Mouse (Mus musculus): ENCODE measurements around the gene Zyg11b. TPM values are rescaled to one million over a fixed set of nuclear protein-coding genes. Genes with fewer than 3 reads are reported as not detected.

Zyg11b gene
- polyA plus RNA-seq, 1 experiment: 2.5 TPM

DNA sequence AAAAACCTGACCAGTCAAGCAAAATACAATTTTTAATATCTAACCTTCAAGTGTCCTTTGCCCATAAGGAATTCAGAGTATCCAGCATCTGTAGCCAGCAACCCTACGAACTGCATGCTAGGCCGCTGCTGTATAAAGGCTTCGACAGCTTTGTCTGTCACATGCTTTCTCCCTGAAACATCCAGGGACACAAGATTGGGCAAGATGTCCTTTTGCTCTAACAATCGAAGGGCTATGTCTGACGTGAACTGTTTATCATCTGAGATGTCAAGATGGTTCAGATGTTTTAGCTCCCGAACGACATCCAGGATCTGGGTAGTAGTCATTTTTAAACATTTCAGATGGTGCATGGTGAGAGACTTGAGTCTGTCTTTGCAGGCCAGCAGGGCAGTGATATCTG lies 35.1 kb downstream of the Zyg11b start:
- no peaks in the 10 kb centered on the region for H3K4me1 ChIP-seq (ENCODE audit: control insufficient read depth, insufficient read depth, low read length)
- no peak overlapping the region for H3K4me3 ChIP-seq (ENCODE audit: control insufficient read depth, low read depth, low read length)
- no peaks in the 10 kb centered on the region; the same call in none of the 2 replicates for H3K36me3 ChIP-seq (ENCODE audit: control insufficient read depth, insufficient read depth, low read length)
- no peaks in the 10 kb centered on the region for H3K27me3 ChIP-seq (ENCODE audit: control insufficient read depth, insufficient read depth, low read length)
- H3K27ac ChIP-seq (ENCODE audit: control insufficient read depth, insufficient read depth, low read depth, low read length): no peak overlapping the region
- TF ChIP-seq POLR2A (IDR thresholded peaks at IDR 0.05; ENCODE audit: control insufficient read depth, low read depth, low read length) (no peak), CTCF (IDR thresholded peaks at IDR 0.05; ENCODE audit: control insufficient read depth, insufficient read depth, insufficient replicate concordance, low read depth, low read length) (no peak)

DNA sequence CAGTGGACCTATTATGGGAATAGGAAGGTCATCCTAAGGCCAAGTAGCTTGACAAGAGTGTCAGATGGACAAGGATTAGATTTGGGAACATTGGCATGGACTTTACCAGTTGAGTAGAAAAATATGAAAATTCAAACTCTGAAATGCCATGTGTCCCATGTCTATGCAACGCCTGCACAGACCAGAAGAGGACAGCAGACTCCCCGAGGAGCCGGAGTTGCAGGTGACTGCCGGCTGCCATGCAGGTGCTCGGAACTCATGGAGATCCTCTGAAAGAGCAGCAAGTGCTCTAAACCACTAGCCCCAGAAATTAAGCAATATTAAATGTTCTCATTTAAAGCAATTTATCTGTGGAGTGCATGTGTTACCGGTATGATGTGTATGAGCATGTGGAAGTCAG lies 47.6 kb downstream of the Zyg11b start:
- Histone ChIP-seq H3K36me3 (ENCODE audit: control insufficient read depth, insufficient read depth, low read length) (peaks cover 5% of the 10 kb centered on the region), H3K27me3 (ENCODE audit: control insufficient read depth, insufficient read depth, low read length) (no peaks in the 10 kb centered on the region), H3K4me3 (ENCODE audit: control insufficient read depth, low read depth, low read length) (no peak overlapping the region), H3K27ac (ENCODE audit: control insufficient read depth, insufficient read depth, low read depth, low read length) (no peak overlapping the region), H3K4me1 (ENCODE audit: control insufficient read depth, insufficient read depth, low read length) (no peaks in the 10 kb centered on the region)
- TF ChIP-seq POLR2A (IDR thresholded peaks at IDR 0.05; ENCODE audit: control insufficient read depth, low read depth, low read length): no peak
- TF ChIP-seq CTCF (IDR thresholded peaks at IDR 0.05; ENCODE audit: control insufficient read depth, insufficient read depth, insufficient replicate concordance, low read depth, low read length): no peak

- Histone ChIP-seq H3K27ac (ENCODE audit: control insufficient read depth, insufficient read depth, low read depth, low read length) (no peak overlapping the region), H3K36me3 (ENCODE audit: control insufficient read depth, insufficient read depth, low read length) (peaks cover 2% of the 10 kb centered on the region; the same call in 1 of the 2 replicates), H3K27me3 (ENCODE audit: control insufficient read depth, insufficient read depth, low read length) (no peaks in the 10 kb centered on the region), H3K4me3 (ENCODE audit: control insufficient read depth, low read depth, low read length) (no peak overlapping the region), H3K4me1 (ENCODE audit: control insufficient read depth, insufficient read depth, low read length) (no peaks in the 10 kb centered on the region)
- TF ChIP-seq POLR2A (IDR thresholded peaks at IDR 0.05; ENCODE audit: control insufficient read depth, low read depth, low read length): no peak
Observed at GRCm38 (mm10) chr4:108250501-108250900, 50.4 kb downstream of the Zyg11b start.

- Histone ChIP-seq H3K27ac (ENCODE audit: control insufficient read depth, insufficient read depth, low read depth, low read length) (no peak overlapping the region), H3K27me3 (ENCODE audit: control insufficient read depth, insufficient read depth, low read length) (no peaks in the 10 kb centered on the region), H3K4me3 (ENCODE audit: control insufficient read depth, low read depth, low read length) (no peak overlapping the region), H3K36me3 (ENCODE audit: control insufficient read depth, insufficient read depth, low read length) (peaks cover 2% of the 10 kb centered on the region; the same call in 1 of the 2 replicates), H3K4me1 (ENCODE audit: control insufficient read depth, insufficient read depth, low read length) (no peaks in the 10 kb centered on the region)
- TF ChIP-seq POLR2A (IDR thresholded peaks at IDR 0.05; ENCODE audit: control insufficient read depth, low read depth, low read length): no peak
- TF ChIP-seq CTCF (IDR thresholded peaks at IDR 0.05; ENCODE audit: control insufficient read depth, insufficient read depth, insufficient replicate concordance, low read depth, low read length): no peak
Observed at GRCm38 (mm10) chr4:108249314-108249713, 51.6 kb downstream of the Zyg11b start.

GRCm38 (mm10) chr4:108233654-108234053 lies 67.2 kb downstream of the Zyg11b start:
- TF ChIP-seq POLR2A (IDR thresholded peaks at IDR 0.05; ENCODE audit: control insufficient read depth, low read depth, low read length): no peak
- TF ChIP-seq CTCF (IDR thresholded peaks at IDR 0.05; ENCODE audit: control insufficient read depth, insufficient read depth, insufficient replicate concordance, low read depth, low read length): no peak
- Histone ChIP-seq H3K36me3 (ENCODE audit: control insufficient read depth, insufficient read depth, low read length) (peaks cover 3% of the 10 kb centered on the region), H3K4me1 (ENCODE audit: control insufficient read depth, insufficient read depth, low read length) (no peaks in the 10 kb centered on the region)

GRCm38 (mm10) chr4:108225341-108225872 lies 75.5 kb downstream of the Zyg11b start:
- no peaks in the 10 kb centered on the region for H3K36me3 ChIP-seq (ENCODE audit: control insufficient read depth, insufficient read depth, low read length)
- H3K4me3 ChIP-seq (ENCODE audit: control insufficient read depth, low read depth, low read length): no peak overlapping the region
- no peaks in the 10 kb centered on the region for H3K27me3 ChIP-seq (ENCODE audit: control insufficient read depth, insufficient read depth, low read length)
- peaks cover 2% of the 10 kb centered on the region for H3K4me1 ChIP-seq (ENCODE audit: control insufficient read depth, insufficient read depth, low read length)
- no peak overlapping the region for H3K27ac ChIP-seq (ENCODE audit: control insufficient read depth, insufficient read depth, low read depth, low read length)
- TF ChIP-seq POLR2A (IDR thresholded peaks at IDR 0.05; ENCODE audit: control insufficient read depth, low read depth, low read length) (no peak), CTCF (IDR thresholded peaks at IDR 0.05; ENCODE audit: control insufficient read depth, insufficient read depth, insufficient replicate concordance, low read depth, low read length) (no peak)

More at GRCm38 (mm10) chr4:108233654-108234053, 67.2 kb downstream of the Zyg11b start:
- no peaks in the 10 kb centered on the region for H3K27me3 ChIP-seq (ENCODE audit: control insufficient read depth, insufficient read depth, low read length)
- H3K4me3 ChIP-seq (ENCODE audit: control insufficient read depth, low read depth, low read length): no peak overlapping the region
- H3K27ac ChIP-seq (ENCODE audit: control insufficient read depth, insufficient read depth, low read depth, low read length): no peak overlapping the region

GRCm38 (mm10) chr4:108222507-108222906 lies 78.4 kb downstream of the Zyg11b start:
- H3K4me1 ChIP-seq (ENCODE audit: control insufficient read depth, insufficient read depth, low read length): peaks cover 5% of the 10 kb centered on the region
- no peak overlapping the region for H3K27ac ChIP-seq (ENCODE audit: control insufficient read depth, insufficient read depth, low read depth, low read length)
- H3K4me3 ChIP-seq (ENCODE audit: control insufficient read depth, low read depth, low read length): no peak overlapping the region
- no peak for TF ChIP-seq POLR2A (IDR thresholded peaks at IDR 0.05; ENCODE audit: control insufficient read depth, low read depth, low read length)
- no peak for TF ChIP-seq CTCF (IDR thresholded peaks at IDR 0.05; ENCODE audit: control insufficient read depth, insufficient read depth, insufficient replicate concordance, low read depth, low read length)
- H3K27me3 ChIP-seq (ENCODE audit: control insufficient read depth, insufficient read depth, low read length): no peaks in the 10 kb centered on the region
- no peaks in the 10 kb centered on the region for H3K36me3 ChIP-seq (ENCODE audit: control insufficient read depth, insufficient read depth, low read length)

DNA sequence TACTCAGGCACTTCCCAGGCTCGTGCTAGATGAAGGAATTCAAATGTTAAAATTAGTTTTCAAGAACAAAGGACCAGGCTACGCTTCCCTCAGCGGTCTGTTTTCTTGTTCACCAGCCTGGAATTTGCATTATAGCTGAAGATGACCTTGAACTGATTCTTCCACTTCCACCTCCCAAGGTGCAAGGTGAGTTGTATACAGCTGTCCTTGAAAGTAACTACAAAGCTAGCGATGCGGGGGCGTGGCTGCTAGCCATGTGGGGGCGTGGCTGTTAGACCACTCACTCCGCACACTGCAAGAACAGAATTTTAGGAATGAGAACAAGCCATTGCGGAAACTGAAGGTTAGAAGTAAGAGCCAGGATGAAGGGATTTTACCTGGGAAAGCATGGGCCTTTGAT lies 81.9 kb downstream of the Zyg11b start:
- Histone ChIP-seq H3K27ac (ENCODE audit: control insufficient read depth, insufficient read depth, low read depth, low read length) (no peak overlapping the region), H3K36me3 (ENCODE audit: control insufficient read depth, insufficient read depth, low read length) (no peaks in the 10 kb centered on the region), H3K27me3 (ENCODE audit: control insufficient read depth, insufficient read depth, low read length) (no peaks in the 10 kb centered on the region), H3K4me3 (ENCODE audit: control insufficient read depth, low read depth, low read length) (no peak overlapping the region), H3K4me1 (ENCODE audit: control insufficient read depth, insufficient read depth, low read length) (peaks cover 3% of the 10 kb centered on the region)
- TF ChIP-seq POLR2A (IDR thresholded peaks at IDR 0.05; ENCODE audit: control insufficient read depth, low read depth, low read length) (no peak), CTCF (IDR thresholded peaks at IDR 0.05; ENCODE audit: control insufficient read depth, insufficient read depth, insufficient replicate concordance, low read depth, low read length) (no peak)

All from testis, adult 2 months (tissue).